Mouse (Mus musculus) thymus, adult 2 months (tissue): ENCODE results near the gene Lrp11.

Experiments used
- CTCF ChIP-seq: fragments of 200-500 bp; IDR thresholded peaks from 2 replicates; pipeline ENCODE4 v1.5.1; 2012; ENCODE audit warnings: mild to moderate bottlenecking, control low read depth, low read length, moderate library complexity, borderline replicate concordance; ENCODE audit not compliant: control insufficient read depth, poor library complexity, insufficient read depth; ENCODE audit errors: extremely low read depth
- POLR2A ChIP-seq: fragments of 200-500 bp; IDR thresholded peaks from 2 replicates; pipeline ENCODE4 v1.6.1; 2012; ENCODE audit warnings: mild to moderate bottlenecking, low read length, control low read depth, moderate library complexity; ENCODE audit not compliant: control insufficient read depth, poor library complexity, insufficient read depth; ENCODE audit errors: extremely low read depth

DNA sequence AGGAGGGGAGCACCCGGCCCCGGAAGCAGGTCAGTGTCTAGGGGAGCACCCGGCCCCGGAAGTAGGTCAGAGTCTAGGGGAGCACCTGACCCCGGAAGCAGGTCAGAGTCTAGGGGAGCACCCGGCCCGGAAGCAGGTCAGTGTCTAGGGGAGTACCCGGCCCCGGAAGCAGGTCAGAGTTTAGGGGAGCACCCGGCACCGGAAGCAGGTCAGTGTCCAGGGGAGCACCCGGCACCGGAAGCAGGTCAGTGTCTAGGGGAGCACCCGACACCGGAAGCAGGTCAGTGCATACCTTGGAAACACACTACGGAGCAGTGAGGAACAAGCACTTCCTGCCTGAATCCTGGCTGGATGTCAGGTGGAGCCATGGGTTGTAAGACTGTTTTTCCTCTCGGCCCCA, 19.0 kb downstream of the Lrp11 start:
- TF ChIP-seq CTCF (no peak), POLR2A (no peak)
